Mouse (Mus musculus): Measurements from ENCODE around the gene Vti1b. TPM values are rescaled to one million over a fixed set of nuclear protein-coding genes. Genes with fewer than 3 reads are reported as not detected.
A peak's percentile ranks its signal among the peaks of the same experiment; 100 is the strongest.

Gene Vti1b
- polyA plus RNA-seq, 1 experiment from 2014 or later = 87.5 TPM

GRCm38 (mm10) chr12:79175998-79176397, 3.5 kb upstream of the Vti1b start:
- peaks cover 7% of the 10 kb centered on the region for H3K4me1 ChIP-seq
- ATAC-seq (ENCODE audit: borderline replicate concordance, extremely low read depth, low FRiP score, low TSS enrichment) = no peak
- H3K4me3 ChIP-seq = no peak overlapping the region
- H3K27me3 ChIP-seq = no peaks in the 10 kb centered on the region
- H3K9ac ChIP-seq = no peak overlapping the region
- H3K27ac ChIP-seq = no peak overlapping the region
- 94% methylated on average over 5 of the region's 5 CpGs for WGBS
- H3K36me3 ChIP-seq = peaks cover 23% of the 10 kb centered on the region
- no peak overlapping the region for H3K4me2 ChIP-seq
- no peaks in the 10 kb centered on the region for H3K9me3 ChIP-seq

GRCm38 (mm10) chr12:79173721-79174120, 1.3 kb upstream of the Vti1b start:
- WGBS = 75% methylated on average over 5 of the region's 5 CpGs
- Histone ChIP-seq H3K4me2 (no peak overlapping the region), H3K4me3 (no peak overlapping the region), H3K9me3 (no peaks in the 10 kb centered on the region), H3K27me3 (no peaks in the 10 kb centered on the region), H3K9ac (no peak overlapping the region), H3K36me3 (peaks cover 19% of the 10 kb centered on the region), H3K27ac (no peak overlapping the region), H3K4me1 (peaks cover 7% of the 10 kb centered on the region)
- no peak for ATAC-seq (ENCODE audit: borderline replicate concordance, extremely low read depth, low FRiP score, low TSS enrichment)

GRCm38 (mm10) chr12:79171269-79171995, 1.0 kb downstream of the Vti1b start:
- Histone ChIP-seq H3K4me3 (peak overlapping the region; percentile 99), H3K9me3 (no peaks in the 10 kb centered on the region), H3K4me1 (peaks cover 7% of the 10 kb centered on the region), H3K4me2 (peak overlapping the region; percentile 80), H3K36me3 (peaks cover 14% of the 10 kb centered on the region), H3K27ac (peak overlapping the region; percentile 96; the same call in 1 of the 2 replicates), H3K9ac (peak overlapping the region; percentile 83), H3K27me3 (no peaks in the 10 kb centered on the region)
- 25% methylated on average over 12 of the region's 12 CpGs for WGBS
- no peak for ATAC-seq (ENCODE audit: borderline replicate concordance, extremely low read depth, low FRiP score, low TSS enrichment)

GRCm38 (mm10) chr12:79170421-79170820, 2.0 kb downstream of the Vti1b start:
- ATAC-seq (ENCODE audit: borderline replicate concordance, extremely low read depth, low FRiP score, low TSS enrichment) = no peak
- no peak overlapping the region for H3K9ac ChIP-seq
- peaks cover 7% of the 10 kb centered on the region for H3K4me1 ChIP-seq
- 77% methylated on average over 3 of the region's 3 CpGs for WGBS
- no peaks in the 10 kb centered on the region for H3K9me3 ChIP-seq
- H3K4me2 ChIP-seq = no peak overlapping the region
- no peak overlapping the region for H3K27ac ChIP-seq
- no peak overlapping the region for H3K4me3 ChIP-seq
- peaks cover 11% of the 10 kb centered on the region for H3K36me3 ChIP-seq
- no peaks in the 10 kb centered on the region for H3K27me3 ChIP-seq

GRCm38 (mm10) chr12:79169173-79169572, 3.3 kb downstream of the Vti1b start:
- Histone ChIP-seq H3K4me1 (peaks cover 7% of the 10 kb centered on the region), H3K9me3 (no peaks in the 10 kb centered on the region), H3K4me3 (no peak overlapping the region), H3K27me3 (no peaks in the 10 kb centered on the region), H3K36me3 (peaks cover 14% of the 10 kb centered on the region), H3K9ac (no peak overlapping the region), H3K27ac (no peak overlapping the region), H3K4me2 (no peak overlapping the region)
- ATAC-seq (ENCODE audit: borderline replicate concordance, extremely low read depth, low FRiP score, low TSS enrichment) = no peak

GRCm38 (mm10) chr12:79162876-79163275, 9.6 kb downstream of the Vti1b start:
- no peak overlapping the region for H3K4me3 ChIP-seq
- no peak overlapping the region for H3K4me2 ChIP-seq
- H3K27ac ChIP-seq = no peak overlapping the region
- no peaks in the 10 kb centered on the region for H3K27me3 ChIP-seq
- ATAC-seq (ENCODE audit: borderline replicate concordance, extremely low read depth, low FRiP score, low TSS enrichment) = no peak
- no peaks in the 10 kb centered on the region for H3K9me3 ChIP-seq
- H3K36me3 ChIP-seq = peaks cover 67% of the 10 kb centered on the region
- H3K9ac ChIP-seq = no peak overlapping the region
- 93% methylated on average over 3 of the region's 3 CpGs for WGBS
- H3K4me1 ChIP-seq = no peaks in the 10 kb centered on the region

- Histone ChIP-seq H3K36me3 (peaks cover 3% of the 10 kb centered on the region), H3K4me3 (no peak overlapping the region), H3K4me2 (no peak overlapping the region), H3K9ac (no peak overlapping the region), H3K4me1 (no peaks in the 10 kb centered on the region), H3K27me3 (no peaks in the 10 kb centered on the region), H3K9me3 (no peaks in the 10 kb centered on the region), H3K27ac (no peak overlapping the region)
- WGBS = 94% methylated on average over 6 of the region's 6 CpGs
- no peak for ATAC-seq (ENCODE audit: borderline replicate concordance, extremely low read depth, low FRiP score, low TSS enrichment)
Measured at GRCm38 (mm10) chr12:79149653-79150052, 22.8 kb downstream of the Vti1b start.

GRCm38 (mm10) chr12:79141384-79141783, 31.1 kb downstream of the Vti1b start:
- Histone ChIP-seq H3K4me2 (no peak overlapping the region), H3K9me3 (no peaks in the 10 kb centered on the region)
- ATAC-seq (ENCODE audit: borderline replicate concordance, extremely low read depth, low FRiP score, low TSS enrichment) = no peak

GRCm38 (mm10) chr12:79140811-79141210, 31.7 kb downstream of the Vti1b start:
- Histone ChIP-seq H3K36me3 (no peaks in the 10 kb centered on the region), H3K9ac (no peak overlapping the region), H3K27me3 (no peaks in the 10 kb centered on the region), H3K27ac (no peak overlapping the region), H3K9me3 (no peaks in the 10 kb centered on the region), H3K4me2 (no peak overlapping the region), H3K4me3 (no peak overlapping the region), H3K4me1 (no peaks in the 10 kb centered on the region)
- ATAC-seq (ENCODE audit: borderline replicate concordance, extremely low read depth, low FRiP score, low TSS enrichment) = no peak
- 84% methylated on average over 2 of the region's 2 CpGs for WGBS

More at GRCm38 (mm10) chr12:79141384-79141783, 31.1 kb downstream of the Vti1b start:
- Histone ChIP-seq H3K9ac (no peak overlapping the region), H3K4me3 (no peak overlapping the region), H3K27ac (no peak overlapping the region), H3K36me3 (no peaks in the 10 kb centered on the region), H3K27me3 (no peaks in the 10 kb centered on the region), H3K4me1 (no peaks in the 10 kb centered on the region)

GRCm38 (mm10) chr12:79139417-79139816, 33.0 kb downstream of the Vti1b start:
- no peak for ATAC-seq (ENCODE audit: borderline replicate concordance, extremely low read depth, low FRiP score, low TSS enrichment)

GRCm38 (mm10) chr12:79138999-79139398, 33.5 kb downstream of the Vti1b start:
- Histone ChIP-seq H3K4me1 (no peaks in the 10 kb centered on the region), H3K27me3 (no peaks in the 10 kb centered on the region), H3K4me3 (no peak overlapping the region), H3K9me3 (no peaks in the 10 kb centered on the region), H3K27ac (no peak overlapping the region), H3K9ac (no peak overlapping the region), H3K4me2 (no peak overlapping the region), H3K36me3 (no peaks in the 10 kb centered on the region)
- ATAC-seq (ENCODE audit: borderline replicate concordance, extremely low read depth, low FRiP score, low TSS enrichment) = no peak

More at GRCm38 (mm10) chr12:79139417-79139816, 33.0 kb downstream of the Vti1b start:
- Histone ChIP-seq H3K9ac (no peak overlapping the region), H3K27me3 (no peaks in the 10 kb centered on the region), H3K36me3 (no peaks in the 10 kb centered on the region), H3K27ac (no peak overlapping the region), H3K4me1 (no peaks in the 10 kb centered on the region), H3K4me2 (no peak overlapping the region), H3K9me3 (no peaks in the 10 kb centered on the region), H3K4me3 (no peak overlapping the region)
- WGBS = 28% methylated on average over 1 of the region's 1 CpGs

- no peaks in the 10 kb centered on the region for H3K9me3 ChIP-seq
- no peak overlapping the region for H3K4me3 ChIP-seq
- H3K36me3 ChIP-seq = no peaks in the 10 kb centered on the region
- H3K4me1 ChIP-seq = no peaks in the 10 kb centered on the region
- H3K27me3 ChIP-seq = peaks cover 16% of the 10 kb centered on the region
- H3K9ac ChIP-seq = no peak overlapping the region
- no peak overlapping the region for H3K4me2 ChIP-seq
- no peak for ATAC-seq (ENCODE audit: borderline replicate concordance, extremely low read depth, low FRiP score, low TSS enrichment)
- WGBS = 73% methylated on average over 7 of the region's 7 CpGs
- H3K27ac ChIP-seq = no peak overlapping the region
Measured at GRCm38 (mm10) chr12:79136949-79137348, 35.5 kb downstream of the Vti1b start.
